Mouse (Mus musculus) midbrain, embryonic 15.5 days (tissue): ENCODE measurements around the gene Kcnc3. TPM values are rescaled to one million over a fixed set of nuclear protein-coding genes. Genes with fewer than 3 reads are reported as not detected.

Experiments
- ATAC-seq: fragments of 200-750 bp; cut with Nextera tagmentation; replicated peaks from 2 replicates; pipeline ENCODE4 v1.8.0; 2017; ENCODE audit warnings: moderate TSS enrichment
- H3K27ac ChIP-seq: fragments of 300-500 bp; sonication (generic); 2 replicates; pipeline ENCODE4 v1.5.1; 2015; ENCODE audit warnings: mild to moderate bottlenecking, inconsistent platforms
- H3K27me3 ChIP-seq: fragments of 300-500 bp; sonication (generic); replicated peaks from 2 replicates; pipeline ENCODE4 v1.6.1; 2015; ENCODE audit warnings: inconsistent platforms
- H3K36me3 ChIP-seq: fragments of 300-500 bp; sonication (generic); replicated peaks from 2 replicates; pipeline ENCODE4 v1.6.1; 2015; ENCODE audit warnings: inconsistent platforms
- H3K4me1 ChIP-seq: fragments of 300-500 bp; sonication (generic); 2 replicates; pipeline ENCODE4 v1.6.1; 2015; ENCODE audit warnings: inconsistent platforms
- H3K4me2 ChIP-seq: fragments of 300-500 bp; sonication (generic); 2 replicates; pipeline ENCODE4 v1.6.1; 2015; ENCODE audit warnings: inconsistent platforms, mild to moderate bottlenecking, moderate library complexity
- H3K4me3 ChIP-seq: fragments of 300-500 bp; sonication (generic); 2 replicates; pipeline ENCODE4 v1.5.1; 2015; ENCODE audit warnings: mild to moderate bottlenecking, inconsistent platforms
- H3K9ac ChIP-seq: fragments of 300-500 bp; sonication (generic); 2 replicates; pipeline ENCODE4 v1.6.1; 2015; ENCODE audit warnings: mild to moderate bottlenecking, inconsistent platforms
- H3K9me3 ChIP-seq: fragments of 300-500 bp; sonication (generic); 2 replicates; pipeline ENCODE4 v1.6.1; 2016; ENCODE audit warnings: inconsistent platforms
- WGBS: fragments of 180-500 bp; shearing (Covaris S2); methylation state at CpG from one replicate; pipeline ENCODE4 v1.1.7; 2015; ENCODE audit warnings: mixed read lengths; 5-methylcytosine and 5-hydroxymethylcytosine counted together
- polyA plus RNA-seq: library from polyadenylated mRNA; unstranded; fragments of >200 nt; fragmentation: Nextera tagmentation; extraction: Ambion mirVana; gene quantifications from 2 replicates; pipeline ENCODE4 v1.2.1, GENCODE M21; 2015

Kcnc3 gene
- polyA plus RNA-seq, 1 experiment from 2014 or later, result 8.0 TPM

DNA sequence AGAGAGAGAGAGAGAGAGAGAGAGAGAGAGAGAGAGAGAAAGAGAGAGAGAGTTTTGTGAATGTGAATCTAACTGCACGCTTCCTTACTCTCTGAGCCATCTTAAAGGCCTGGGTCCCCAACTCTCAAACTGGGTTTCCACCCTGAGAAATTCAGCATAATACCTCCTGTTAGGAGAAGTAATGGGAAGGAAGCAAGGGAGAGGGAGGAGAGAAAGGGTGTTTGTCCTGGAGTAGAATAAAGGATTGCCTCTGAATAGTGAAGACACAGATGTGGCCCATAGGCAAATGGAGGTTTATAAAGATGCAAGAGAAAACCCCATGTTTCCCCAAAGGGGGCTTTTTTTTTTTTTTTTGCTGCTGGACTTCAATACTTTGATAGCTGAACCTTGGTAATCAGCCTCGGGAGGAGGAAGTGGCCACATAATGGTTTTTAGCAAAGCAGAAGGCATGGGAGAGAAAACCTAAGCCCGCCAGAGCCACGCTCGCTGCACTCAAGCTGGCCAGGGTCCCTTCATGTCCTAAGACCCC, 17.4 kb upstream of the Kcnc3 start:
- ATAC-seq, result no peak
- no peak overlapping the region for H3K4me2 ChIP-seq
- no peak overlapping the region for H3K9ac ChIP-seq
- no peak overlapping the region for H3K27ac ChIP-seq
- no peak overlapping the region for H3K4me3 ChIP-seq
- H3K27me3 ChIP-seq, result no peaks in the 10 kb centered on the region
- no peaks in the 10 kb centered on the region for H3K36me3 ChIP-seq
- WGBS, result 73% methylated on average over 5 of the region's 5 CpGs
- H3K4me1 ChIP-seq, result no peaks in the 10 kb centered on the region
- H3K9me3 ChIP-seq, result no peaks in the 10 kb centered on the region

DNA sequence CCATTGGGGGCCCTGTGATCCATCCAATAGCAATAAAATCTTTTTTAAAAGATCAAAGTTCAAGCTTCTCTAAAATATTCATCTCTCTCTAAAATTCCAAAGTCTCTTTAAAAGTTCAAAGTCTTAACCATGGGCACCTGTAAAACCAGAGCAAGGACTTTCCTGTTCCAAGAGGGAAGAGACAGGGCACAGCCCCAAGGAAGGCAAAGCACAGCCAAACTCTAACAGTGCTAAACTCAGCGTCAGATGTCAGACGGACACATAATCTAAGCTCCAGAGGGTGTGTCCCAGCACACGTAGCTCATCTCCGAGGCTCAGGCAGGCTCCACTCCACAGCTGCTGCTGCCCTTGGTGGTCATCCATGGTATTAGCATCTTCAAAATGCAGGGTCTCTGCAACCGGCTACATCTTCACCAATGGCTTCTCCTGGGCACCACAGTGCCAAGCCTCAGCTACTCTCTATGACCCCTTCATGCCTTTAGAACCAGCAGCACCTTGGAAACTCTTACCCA, 14.1 kb upstream of the Kcnc3 start:
- H3K9ac ChIP-seq, result no peak overlapping the region
- H3K4me1 ChIP-seq, result no peaks in the 10 kb centered on the region
- no peaks in the 10 kb centered on the region for H3K27me3 ChIP-seq
- 50% methylated on average over 5 of the region's 5 CpGs for WGBS
- H3K27ac ChIP-seq, result no peak overlapping the region
- no peaks in the 10 kb centered on the region for H3K36me3 ChIP-seq
- no peak overlapping the region for H3K4me3 ChIP-seq
- no peak for ATAC-seq
- H3K9me3 ChIP-seq, result no peaks in the 10 kb centered on the region
- no peak overlapping the region for H3K4me2 ChIP-seq

DNA sequence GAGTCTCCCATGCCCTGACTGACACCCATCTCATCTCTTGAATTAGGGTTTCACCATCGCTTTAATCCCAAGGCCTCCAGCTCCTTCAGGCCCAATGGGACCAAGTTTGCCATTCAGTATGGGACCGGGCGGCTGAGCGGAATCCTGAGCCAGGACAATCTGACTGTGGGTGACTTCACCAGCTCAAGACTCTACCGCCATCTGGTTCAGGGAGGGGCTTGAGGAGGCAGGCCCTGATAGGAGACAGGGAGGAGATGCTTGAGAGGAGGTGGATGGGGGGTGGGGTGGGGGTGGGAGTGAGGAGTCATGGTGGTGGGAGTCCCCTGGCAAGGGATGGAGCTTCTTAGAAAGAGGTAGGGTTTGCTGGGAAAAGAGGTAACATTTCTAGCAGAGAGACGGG, 8.8 kb upstream of the Kcnc3 start:
- no peak overlapping the region for H3K4me3 ChIP-seq
- 81% methylated on average over 6 of the region's 6 CpGs for WGBS
- H3K9ac ChIP-seq, result no peak overlapping the region
- H3K4me1 ChIP-seq, result no peaks in the 10 kb centered on the region
- H3K4me2 ChIP-seq, result no peak overlapping the region
- H3K36me3 ChIP-seq, result no peaks in the 10 kb centered on the region
- H3K9me3 ChIP-seq, result no peaks in the 10 kb centered on the region
- ATAC-seq, result no peak
- H3K27ac ChIP-seq, result no peak overlapping the region
- no peaks in the 10 kb centered on the region for H3K27me3 ChIP-seq

DNA sequence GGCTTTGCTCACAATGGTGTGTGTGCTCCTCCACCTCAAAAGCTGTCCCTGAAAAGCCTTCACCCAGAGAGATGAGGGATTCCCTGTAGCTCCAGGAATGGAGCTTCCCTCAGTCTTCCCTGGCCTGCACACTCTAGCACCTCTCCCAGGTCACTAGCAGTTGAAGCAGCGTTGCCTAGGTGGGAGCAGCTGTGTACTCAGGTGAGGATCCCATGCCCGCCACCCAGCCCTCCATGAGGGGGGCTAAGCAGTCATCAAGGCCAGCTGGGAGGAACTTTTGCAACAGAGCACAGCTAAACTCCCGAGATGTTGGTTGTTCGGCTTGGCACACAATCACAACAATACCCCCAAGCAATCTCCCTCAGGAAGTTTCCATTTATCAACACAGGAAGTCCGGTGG, 7.8 kb upstream of the Kcnc3 start:
- Histone ChIP-seq H3K9me3 (no peaks in the 10 kb centered on the region), H3K27ac (no peak overlapping the region), H3K36me3 (no peaks in the 10 kb centered on the region), H3K27me3 (no peaks in the 10 kb centered on the region), H3K4me1 (peaks cover 7% of the 10 kb centered on the region), H3K4me2 (no peak overlapping the region), H3K4me3 (no peak overlapping the region), H3K9ac (no peak overlapping the region)
- no peak for ATAC-seq
- 80% methylated on average over 5 of the region's 5 CpGs for WGBS

GRCm38 (mm10) chr7:44583146-44583545, 7.3 kb upstream of the Kcnc3 start:
- Histone ChIP-seq H3K36me3 (no peaks in the 10 kb centered on the region), H3K9ac (no peak overlapping the region), H3K9me3 (no peaks in the 10 kb centered on the region), H3K4me1 (peaks cover 12% of the 10 kb centered on the region), H3K27ac (no peak overlapping the region), H3K4me3 (no peak overlapping the region), H3K4me2 (no peak overlapping the region), H3K27me3 (no peaks in the 10 kb centered on the region)
- WGBS, result 94% methylated on average over 1 of the region's 1 CpGs
- ATAC-seq, result no peak

- H3K4me2 ChIP-seq, result no peak overlapping the region
- H3K27ac ChIP-seq, result no peak overlapping the region
- peaks cover 23% of the 10 kb centered on the region for H3K4me1 ChIP-seq
- no peaks in the 10 kb centered on the region for H3K27me3 ChIP-seq
- no peak overlapping the region for H3K4me3 ChIP-seq
- no peaks in the 10 kb centered on the region for H3K36me3 ChIP-seq
- H3K9me3 ChIP-seq, result no peaks in the 10 kb centered on the region
- WGBS, result 94% methylated on average over 4 of the region's 4 CpGs
- no peak for ATAC-seq
- no peak overlapping the region for H3K9ac ChIP-seq
Measured at GRCm38 (mm10) chr7:44584265-44584804, 6.1 kb upstream of the Kcnc3 start.

DNA sequence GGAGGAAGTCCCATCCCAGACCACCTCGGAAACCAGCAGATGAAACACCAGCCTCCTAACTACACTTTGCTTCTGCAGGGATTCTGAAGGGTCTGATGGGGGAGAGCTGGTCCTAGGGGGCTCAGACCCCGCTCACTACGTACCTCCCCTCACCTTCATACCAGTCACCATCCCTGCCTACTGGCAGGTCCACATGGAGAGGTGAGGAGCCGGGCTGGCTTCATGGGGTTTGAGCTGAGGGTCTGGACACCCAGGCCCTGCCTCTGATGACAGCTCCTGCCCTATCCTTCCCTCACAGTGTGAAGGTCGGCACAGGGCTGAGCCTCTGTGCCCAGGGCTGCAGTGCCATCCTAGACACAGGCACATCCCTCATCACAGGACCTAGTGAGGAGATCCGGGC, 5.5 kb upstream of the Kcnc3 start:
- 89% methylated on average over 6 of the region's 6 CpGs for WGBS
- peaks cover 29% of the 10 kb centered on the region for H3K4me1 ChIP-seq
- no peaks in the 10 kb centered on the region for H3K9me3 ChIP-seq
- H3K27me3 ChIP-seq, result no peaks in the 10 kb centered on the region
- ATAC-seq, result no peak
- no peak overlapping the region for H3K27ac ChIP-seq
- H3K4me2 ChIP-seq, result no peak overlapping the region
- H3K4me3 ChIP-seq, result no peak overlapping the region
- no peak overlapping the region for H3K9ac ChIP-seq
- no peaks in the 10 kb centered on the region for H3K36me3 ChIP-seq

DNA sequence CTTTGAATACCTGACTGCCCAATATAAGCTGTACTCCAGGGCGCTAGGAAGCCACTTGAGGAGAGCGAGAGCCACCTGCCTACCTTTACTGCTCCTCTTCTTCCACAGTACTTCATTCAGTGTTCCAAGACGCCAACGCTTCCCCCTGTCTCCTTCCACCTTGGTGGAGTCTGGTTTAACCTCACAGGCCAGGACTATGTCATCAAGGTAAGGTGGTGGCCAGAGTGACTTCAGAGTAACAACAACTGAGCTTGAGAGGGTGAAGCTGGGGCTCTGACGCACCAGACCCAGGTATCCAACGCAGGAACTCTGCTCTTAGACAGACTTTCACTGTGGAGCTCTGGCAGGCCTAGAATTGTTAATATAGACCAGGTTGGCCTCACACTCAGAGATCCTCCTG, 4.9 kb upstream of the Kcnc3 start:
- Histone ChIP-seq H3K4me3 (no peak overlapping the region), H3K4me2 (no peak overlapping the region), H3K9ac (no peak overlapping the region), H3K36me3 (no peaks in the 10 kb centered on the region), H3K9me3 (no peaks in the 10 kb centered on the region), H3K4me1 (peaks cover 34% of the 10 kb centered on the region), H3K27ac (no peak overlapping the region), H3K27me3 (no peaks in the 10 kb centered on the region)
- ATAC-seq, result no peak
- WGBS, result 98% methylated on average over 6 of the region's 6 CpGs

- ATAC-seq, result no peak
- WGBS, result 5% methylated on average over 19 of the region's 19 CpGs
- H3K27ac ChIP-seq, result peak overlapping the region; percentile 75
- peak overlapping the region; percentile 97 for H3K4me2 ChIP-seq
- H3K4me1 ChIP-seq, result peaks cover 41% of the 10 kb centered on the region
- no peaks in the 10 kb centered on the region for H3K9me3 ChIP-seq
- H3K9ac ChIP-seq, result peak overlapping the region; percentile 54
- H3K27me3 ChIP-seq, result 0 out of 2 replicates have a peak, but pooled peaks cover 2% of the 10 kb centered on the region
- H3K36me3 ChIP-seq, result no peaks in the 10 kb centered on the region
- peak overlapping the region; percentile 75 for H3K4me3 ChIP-seq
Measured at GRCm38 (mm10) chr7:44586518-44586917, 3.9 kb upstream of the Kcnc3 start.

- H3K27ac ChIP-seq, result peak overlapping the region; percentile 75; the same call in 1 of the 2 replicates
- H3K4me2 ChIP-seq, result peak overlapping the region; percentile 97
- peaks cover 45% of the 10 kb centered on the region for H3K4me1 ChIP-seq
- peak overlapping the region; percentile 41 for H3K9ac ChIP-seq
- ATAC-seq, result peak; percentile 24; the same call in 1 of the 2 replicates
- H3K4me3 ChIP-seq, result peak overlapping the region; percentile 75
- 0 out of 2 replicates have a peak, but pooled peaks cover 6% of the 10 kb centered on the region for H3K27me3 ChIP-seq
- under 1% methylated on average over 18 of the region's 18 CpGs for WGBS
- H3K36me3 ChIP-seq, result no peaks in the 10 kb centered on the region
- H3K9me3 ChIP-seq, result no peaks in the 10 kb centered on the region
Measured at GRCm38 (mm10) chr7:44586930-44587329, 3.5 kb upstream of the Kcnc3 start.

DNA sequence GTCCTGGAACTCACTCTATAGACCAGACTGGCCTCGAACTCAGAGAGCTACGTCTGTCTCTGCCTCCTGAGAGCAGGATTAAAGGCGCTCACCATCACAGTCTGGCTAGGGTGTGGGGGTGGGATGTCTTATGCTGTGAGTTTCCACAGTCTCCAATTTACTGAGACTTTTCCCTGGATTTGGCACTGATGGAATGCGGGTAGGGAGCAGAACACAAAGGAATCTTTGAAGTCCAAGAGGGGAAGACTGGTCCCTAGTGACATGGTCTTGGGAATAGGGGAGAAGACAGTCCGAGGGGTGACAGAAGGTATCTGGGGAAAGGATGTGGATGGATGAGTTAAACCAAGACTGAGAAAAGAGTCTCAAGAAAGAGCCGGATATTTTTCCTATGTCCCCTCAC, 2.8 kb upstream of the Kcnc3 start:
- peak overlapping the region; percentile 41 for H3K9ac ChIP-seq
- WGBS, result 40% methylated on average over 6 of the region's 6 CpGs
- no peak overlapping the region for H3K27ac ChIP-seq
- peaks cover 13% of the 10 kb centered on the region; the same call in 1 of the 2 replicates for H3K27me3 ChIP-seq
- peak overlapping the region; percentile 75 for H3K4me3 ChIP-seq
- no peaks in the 10 kb centered on the region for H3K36me3 ChIP-seq
- no peak for ATAC-seq
- no peaks in the 10 kb centered on the region for H3K9me3 ChIP-seq
- H3K4me1 ChIP-seq, result peaks cover 52% of the 10 kb centered on the region
- peak overlapping the region; percentile 97 for H3K4me2 ChIP-seq

GRCm38 (mm10) chr7:44588338-44588737, 2.1 kb upstream of the Kcnc3 start:
- Histone ChIP-seq H3K4me3 (peak overlapping the region; percentile 75), H3K4me1 (peaks cover 59% of the 10 kb centered on the region), H3K27me3 (peaks cover 13% of the 10 kb centered on the region), H3K9me3 (no peaks in the 10 kb centered on the region), H3K36me3 (no peaks in the 10 kb centered on the region), H3K9ac (peak overlapping the region; percentile 40), H3K4me2 (peak overlapping the region; percentile 97), H3K27ac (peak overlapping the region; percentile 40)
- ATAC-seq, result no peak
- 13% methylated on average over 12 of the region's 12 CpGs for WGBS

DNA sequence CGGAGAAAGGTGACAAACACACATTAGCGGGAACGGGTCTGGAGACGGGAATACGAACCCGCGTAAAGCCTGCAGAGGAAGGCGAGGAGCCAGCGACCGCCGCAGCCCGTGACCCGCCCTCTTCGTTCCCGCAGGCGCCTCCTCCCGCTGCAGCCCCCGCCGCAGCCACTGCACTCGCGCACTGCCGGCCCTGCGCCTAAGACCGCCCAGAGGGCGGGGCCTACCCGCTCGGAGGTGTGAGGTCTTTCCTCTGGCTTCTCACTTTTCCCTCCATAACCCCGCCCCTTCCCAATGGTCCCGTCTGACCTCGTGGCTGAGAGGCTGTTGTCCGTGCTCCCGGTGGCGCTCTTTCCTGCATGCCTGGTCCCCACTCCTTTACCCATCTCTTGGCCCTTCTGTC, 1.3 kb upstream of the Kcnc3 start:
- Histone ChIP-seq H3K9ac (peak overlapping the region; percentile 40), H3K4me1 (peaks cover 66% of the 10 kb centered on the region), H3K36me3 (no peaks in the 10 kb centered on the region), H3K9me3 (no peaks in the 10 kb centered on the region), H3K27ac (peak overlapping the region; percentile 40), H3K4me2 (peak overlapping the region; percentile 97), H3K27me3 (peaks cover 13% of the 10 kb centered on the region), H3K4me3 (peak overlapping the region; percentile 75)
- WGBS, result 0% methylated on average over 32 of the region's 33 CpGs
- ATAC-seq, result peak; percentile 24
